Mouse (Mus musculus) urinary bladder, postnatal 14 days (tissue): ENCODE data around the gene Fignl1.

Source experiments
- DNase-seq: peaks from one replicate; pipeline ENCODE4 v3.0.0; 2021; ENCODE audit warnings: low spot score

Fignl1 gene

DNA sequence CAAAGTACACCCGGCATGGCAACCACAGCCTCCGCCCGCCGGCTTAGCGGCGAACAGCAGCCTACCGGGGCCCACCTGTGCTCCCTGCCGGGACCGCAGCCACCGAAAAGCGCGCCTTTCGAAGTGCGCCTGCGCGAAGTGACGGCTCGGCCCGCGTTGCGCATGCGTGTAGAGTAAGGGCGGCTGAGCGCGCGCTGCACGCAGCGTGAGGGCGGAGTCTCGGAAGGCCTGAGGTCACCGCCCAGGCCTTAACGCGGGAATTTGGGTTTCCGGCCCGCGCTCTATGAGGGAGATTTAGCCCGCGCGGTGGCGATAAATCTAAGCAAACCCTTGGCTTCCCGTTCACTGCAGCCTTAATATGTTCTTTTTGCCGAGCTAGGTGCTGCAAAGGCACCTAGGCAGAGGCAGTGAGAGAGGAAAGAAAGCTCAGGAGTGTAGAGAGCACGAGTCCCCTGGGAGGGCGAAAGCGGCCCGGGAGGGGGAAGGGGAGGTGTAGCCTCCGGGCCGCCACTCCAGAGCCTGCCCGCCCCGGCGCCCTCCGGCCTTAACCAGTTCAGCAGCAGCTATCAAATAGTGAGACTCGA is at the start of gene Fignl1:
TSS of gene Fignl1 (minus strand) at position 143 of the 584 bp plus-strand sequence.
- DNase-seq = peak; percentile 96

DNA sequence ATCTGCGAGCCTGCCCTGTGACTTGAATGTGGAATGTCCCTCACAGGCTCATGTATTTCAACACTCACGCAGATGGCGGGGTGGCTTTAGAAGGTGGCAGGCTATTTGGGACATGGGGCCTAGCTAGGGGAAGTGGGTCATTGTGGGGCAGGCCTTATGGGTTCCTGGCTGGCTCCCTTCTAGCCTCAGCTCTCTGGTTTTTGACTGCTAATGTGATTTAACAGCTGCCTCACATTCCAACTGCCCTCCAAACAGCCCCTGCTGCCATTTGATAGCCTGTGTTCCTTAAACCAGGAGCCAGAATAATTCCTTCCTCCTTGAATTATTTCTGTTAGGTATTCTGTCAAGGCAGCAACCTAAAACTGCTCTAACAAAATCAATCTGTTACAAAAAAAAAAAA is 48.2 kb upstream of the Fignl1 start:
- DNase-seq = no peak

DNA sequence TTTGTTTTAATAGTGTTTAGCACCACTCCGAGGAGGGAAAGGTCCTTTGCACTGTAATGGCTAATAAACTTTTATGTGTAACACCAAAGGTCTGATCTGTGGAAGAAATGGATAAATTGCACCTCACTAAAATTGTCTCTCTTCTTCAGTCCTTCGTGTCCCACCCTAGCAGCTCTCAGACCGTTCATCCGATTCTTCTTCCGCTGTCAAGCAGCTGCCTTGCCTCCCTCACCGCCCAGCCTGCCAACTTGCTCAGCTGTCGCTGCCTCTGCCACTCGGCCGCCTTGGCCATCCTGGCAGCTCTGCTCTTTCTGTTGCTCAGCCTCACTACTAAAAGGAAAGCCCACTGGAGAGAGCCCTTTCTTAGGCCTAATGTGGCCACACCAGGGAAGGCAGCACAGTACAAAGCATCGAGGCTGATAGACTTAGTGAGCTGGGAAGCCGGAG is 46.9 kb upstream of the Fignl1 start:
- DNase-seq = no peak

DNA sequence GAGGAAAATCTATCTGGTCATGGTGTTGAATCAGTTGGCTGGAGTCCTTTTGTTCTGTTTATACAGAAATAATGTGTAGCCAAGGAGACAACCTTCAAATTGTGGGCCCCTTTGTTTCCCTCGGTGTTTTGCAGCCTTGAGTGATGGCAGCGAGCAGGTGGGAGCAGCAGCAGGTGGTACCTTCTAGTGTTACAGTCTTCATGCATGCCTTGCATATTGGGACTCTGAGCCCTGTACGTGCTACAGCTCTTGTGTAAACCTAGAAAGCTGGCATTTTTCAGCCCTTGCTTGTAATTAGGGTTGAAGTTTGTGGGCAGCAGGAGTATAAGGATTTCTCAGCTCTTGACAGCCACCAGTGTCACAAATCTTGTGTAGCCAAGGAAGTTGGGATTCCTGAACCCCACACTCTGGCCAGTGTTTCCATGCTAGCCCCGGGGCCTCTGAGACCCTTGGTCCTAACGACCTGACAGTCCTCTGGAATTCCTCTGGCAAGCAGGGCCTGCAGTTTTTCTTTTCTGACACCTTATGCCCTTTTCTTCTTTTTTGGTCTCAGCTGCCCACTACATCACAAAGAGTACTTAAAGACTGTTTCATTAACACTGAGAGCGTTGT is 46.4 kb upstream of the Fignl1 start:
- no peak for DNase-seq

DNA sequence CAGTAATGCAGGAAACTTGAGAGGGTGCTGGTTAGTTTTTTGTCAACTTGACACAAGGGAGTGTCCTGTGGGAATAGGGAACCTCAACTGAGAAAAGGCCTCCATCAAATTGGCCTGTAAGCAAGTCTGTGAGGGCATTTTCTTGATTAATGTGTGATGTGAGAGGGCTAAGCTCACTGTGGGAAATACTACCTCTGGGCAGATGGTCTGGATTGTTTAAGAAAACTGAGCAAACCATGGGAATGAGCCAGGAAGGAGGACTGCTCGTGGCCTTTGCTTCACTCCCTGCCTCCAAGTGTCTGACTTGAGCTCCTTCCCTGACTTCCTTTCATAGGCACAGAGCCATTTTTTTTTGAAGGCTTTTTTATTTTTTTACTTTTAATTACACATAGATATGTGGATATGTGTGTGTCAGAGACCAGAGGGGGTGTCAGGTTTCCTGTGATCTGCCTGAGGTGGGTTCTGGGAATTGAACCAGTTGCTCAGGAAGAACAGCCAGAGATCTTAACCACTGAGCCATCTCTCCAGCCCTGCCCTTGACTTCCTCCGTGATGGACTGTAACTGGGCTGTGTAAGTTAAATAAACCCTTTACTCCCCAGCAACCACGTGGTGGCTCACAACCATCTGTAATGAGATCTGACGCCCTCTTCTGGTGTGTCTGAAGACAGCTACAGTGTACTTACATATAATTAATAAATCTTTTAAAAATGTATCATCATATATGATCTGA is 45.1 kb upstream of the Fignl1 start:
- DNase-seq = no peak

DNA sequence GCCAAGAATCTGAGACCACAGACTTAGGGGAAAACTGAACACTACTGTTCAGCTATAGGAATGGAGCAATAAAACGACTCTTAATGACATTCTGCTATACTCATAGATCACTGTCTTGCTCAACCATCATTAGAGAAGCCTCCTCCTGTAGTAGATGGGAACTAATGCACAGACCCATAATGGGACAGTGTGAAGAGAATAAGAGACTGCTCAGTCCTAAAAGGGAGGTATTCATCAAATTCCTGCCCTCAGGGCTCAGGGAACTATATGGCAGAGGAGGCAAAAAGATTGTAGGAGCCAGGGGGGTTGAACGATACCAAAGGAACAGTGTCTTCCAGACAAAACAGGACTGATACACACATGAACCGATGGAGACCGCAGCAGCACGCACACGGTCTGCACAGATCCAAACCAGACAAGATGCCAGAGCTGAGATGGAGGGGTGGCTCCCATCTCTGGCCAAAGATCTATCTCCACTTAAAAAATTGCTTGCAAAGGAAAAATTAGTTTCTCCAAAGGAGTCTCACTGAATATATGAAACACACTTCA is 43.3 kb upstream of the Fignl1 start:
- DNase-seq = no peak

DNA sequence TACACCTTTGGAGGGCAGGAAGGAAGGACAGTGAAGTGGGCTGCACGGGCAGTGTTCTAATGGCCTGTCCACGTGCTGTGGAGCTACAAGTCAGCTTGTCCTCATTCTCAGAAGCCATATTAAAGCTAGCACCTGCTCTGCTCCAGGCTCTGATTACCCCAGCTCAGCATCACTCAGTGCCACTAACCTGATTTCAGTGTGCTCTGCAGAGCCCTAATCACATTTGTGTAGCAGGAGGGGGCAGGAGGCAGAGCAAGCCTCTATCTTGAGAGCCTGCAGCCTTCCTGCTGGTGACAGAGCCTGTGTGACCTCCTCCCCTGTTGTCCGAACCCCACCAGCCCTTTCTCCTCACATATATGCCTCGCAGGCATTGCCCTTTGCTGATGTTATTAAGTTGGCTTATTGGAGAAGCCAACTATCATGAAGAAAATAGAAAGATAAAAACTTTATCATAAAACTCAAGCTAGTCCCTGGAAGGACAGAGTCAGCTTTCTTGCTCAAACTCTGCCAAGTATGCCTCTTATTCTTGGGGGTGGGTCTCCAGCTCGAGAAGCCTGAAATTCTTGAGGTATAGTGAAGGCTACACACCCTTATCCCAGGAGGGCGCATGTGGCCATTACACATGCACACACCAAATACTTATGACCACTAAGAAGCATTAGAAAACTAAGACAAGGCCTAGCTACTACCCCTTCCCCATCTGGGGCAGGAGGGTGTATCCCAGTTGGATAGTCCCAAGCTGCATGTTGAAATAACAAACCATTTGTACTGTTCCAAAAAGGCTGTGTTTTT is 41.9 kb upstream of the Fignl1 start:
- DNase-seq = no peak

DNA sequence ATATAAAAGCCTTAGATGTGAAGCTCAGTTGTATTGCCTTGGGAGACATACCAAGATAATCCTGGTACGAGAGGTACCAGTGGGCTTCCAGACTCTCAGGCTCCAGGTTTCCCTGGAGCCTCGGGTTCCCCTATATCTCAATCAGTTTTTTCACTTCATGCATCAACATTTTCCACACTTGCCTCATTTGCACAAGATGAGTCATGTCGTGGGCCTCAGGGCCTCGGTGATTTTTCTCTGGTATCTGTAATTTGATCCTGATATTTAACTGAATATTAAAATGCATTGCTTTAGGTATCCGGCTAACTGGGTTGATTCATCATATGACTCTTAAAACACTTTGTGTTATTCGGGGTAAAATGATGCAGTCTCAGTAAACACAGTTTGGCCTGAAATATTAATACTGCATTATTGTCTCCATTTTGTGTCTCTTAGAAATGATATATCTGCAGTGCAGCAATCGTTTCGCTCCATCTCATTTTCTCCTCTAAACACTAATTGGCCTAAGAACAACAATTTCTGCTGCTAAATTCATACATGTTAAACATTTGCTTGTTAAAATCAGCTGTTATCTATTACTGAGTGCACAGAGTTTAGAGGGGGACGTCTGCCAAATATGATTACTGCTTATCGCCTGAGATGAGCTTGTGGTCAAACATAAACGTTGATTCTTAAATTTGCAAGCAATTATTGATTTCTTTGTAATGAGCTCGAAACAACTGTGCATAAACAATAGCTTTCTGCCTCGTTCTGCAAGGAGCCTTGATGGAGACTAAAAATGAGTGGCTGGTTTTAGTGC is 41.0 kb upstream of the Fignl1 start:
- DNase-seq = no peak

DNA sequence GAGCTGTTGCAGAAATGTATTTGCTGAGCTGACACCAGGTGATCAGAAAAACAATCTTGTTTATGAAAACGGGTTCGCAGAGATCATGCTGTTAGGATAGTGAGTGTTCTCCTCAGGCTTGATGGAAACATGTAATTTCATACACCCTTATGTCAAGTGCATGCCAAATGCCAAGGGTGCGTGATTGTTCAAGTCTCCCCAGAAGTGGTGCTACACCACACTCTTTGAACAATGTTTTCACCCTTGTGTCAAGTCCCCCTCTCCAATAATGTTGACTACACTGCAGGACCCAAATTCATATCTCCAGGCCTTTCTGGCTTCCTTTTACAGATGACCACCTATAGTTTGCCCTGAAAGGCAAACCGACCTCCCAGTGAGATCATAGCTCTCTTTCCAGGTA is 39.7 kb upstream of the Fignl1 start:
- DNase-seq = no peak

DNA sequence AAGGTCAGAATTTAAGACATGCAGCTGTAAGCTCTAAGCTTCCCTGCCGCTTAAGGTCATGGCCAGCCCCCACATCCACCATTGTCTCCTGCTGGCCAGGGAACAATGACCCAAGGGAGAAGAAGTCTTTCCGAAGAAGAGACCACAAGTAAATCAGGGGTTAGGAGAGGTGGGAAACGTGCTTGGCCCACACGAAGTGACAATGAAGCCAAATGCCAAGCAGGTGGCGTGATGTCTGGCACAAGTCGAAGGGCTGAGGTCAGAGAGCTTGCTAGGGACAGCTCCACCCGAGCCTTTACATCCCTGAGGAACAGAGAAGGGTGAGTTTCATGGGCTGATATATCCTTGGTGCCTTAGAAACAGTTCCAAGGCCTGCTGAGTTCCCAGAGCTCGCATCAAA is 36.3 kb upstream of the Fignl1 start:
- DNase-seq = no peak

DNA sequence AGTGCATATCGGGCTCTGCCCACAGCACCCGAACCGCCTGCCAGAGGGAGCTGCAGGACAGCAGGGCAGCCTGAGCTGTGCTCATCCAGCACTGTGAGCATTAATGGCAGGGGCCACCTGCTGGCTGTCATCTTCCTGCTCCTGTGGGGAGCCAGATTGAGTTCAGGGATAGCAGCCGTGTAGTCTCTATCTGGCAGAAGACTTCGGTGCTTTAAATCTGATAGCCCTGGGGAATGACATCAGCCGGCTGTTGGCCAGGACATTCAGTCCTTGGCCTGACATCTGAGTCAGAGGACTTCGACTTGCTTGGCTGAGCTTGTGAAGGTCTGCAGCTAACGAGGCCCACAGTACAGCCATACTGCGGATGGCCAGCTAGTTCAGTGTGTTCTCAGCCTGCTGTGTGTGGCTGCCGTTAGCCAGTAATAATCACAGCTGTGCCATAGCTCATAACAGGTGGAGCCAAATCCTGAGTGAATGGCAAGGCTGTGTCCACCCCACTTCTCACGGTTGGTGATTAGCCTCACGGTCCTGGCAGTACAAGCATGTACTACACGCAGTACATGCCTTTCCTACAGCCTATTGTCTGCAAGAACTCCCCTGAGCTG is 35.7 kb upstream of the Fignl1 start:
- peak; percentile 89 for DNase-seq

DNA sequence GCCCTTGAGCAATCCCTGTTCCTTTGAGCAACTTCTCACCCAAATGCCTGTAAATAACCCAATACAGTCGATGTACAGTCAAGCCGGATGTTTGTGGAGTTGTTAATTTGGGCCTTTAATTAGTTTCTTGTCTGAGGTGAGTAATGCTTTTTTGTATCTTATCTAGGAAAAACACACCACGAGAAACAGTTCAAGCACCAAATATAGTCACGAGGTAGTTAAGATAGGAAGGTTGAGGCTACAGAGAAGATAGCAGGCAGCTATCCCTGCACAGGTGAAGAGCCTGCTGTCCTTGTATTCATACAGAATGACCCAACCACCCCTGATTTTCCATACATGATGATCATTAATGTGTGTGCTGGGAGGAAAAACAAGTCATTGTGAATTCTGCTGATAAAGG is 32.8 kb upstream of the Fignl1 start:
- DNase-seq = no peak

DNA sequence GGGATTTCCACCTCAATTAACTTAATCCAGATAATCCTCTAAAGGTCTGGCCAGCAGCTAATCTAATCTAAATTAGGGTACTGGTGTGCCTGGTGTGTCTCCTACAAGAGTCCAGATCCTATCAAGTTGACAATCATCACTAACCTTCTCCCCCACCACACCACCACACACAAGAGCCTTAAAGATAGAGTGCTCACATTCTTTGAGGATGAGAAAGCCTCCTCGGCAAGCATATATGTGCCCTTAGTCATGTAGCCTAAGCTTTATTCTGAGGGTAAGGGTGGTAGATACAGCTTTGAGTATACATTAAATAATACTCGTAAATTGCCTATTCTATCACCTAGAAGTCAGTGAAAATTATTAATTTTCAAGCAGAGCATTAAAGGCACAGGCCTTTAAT is 32.0 kb upstream of the Fignl1 start:
- DNase-seq = no peak

DNA sequence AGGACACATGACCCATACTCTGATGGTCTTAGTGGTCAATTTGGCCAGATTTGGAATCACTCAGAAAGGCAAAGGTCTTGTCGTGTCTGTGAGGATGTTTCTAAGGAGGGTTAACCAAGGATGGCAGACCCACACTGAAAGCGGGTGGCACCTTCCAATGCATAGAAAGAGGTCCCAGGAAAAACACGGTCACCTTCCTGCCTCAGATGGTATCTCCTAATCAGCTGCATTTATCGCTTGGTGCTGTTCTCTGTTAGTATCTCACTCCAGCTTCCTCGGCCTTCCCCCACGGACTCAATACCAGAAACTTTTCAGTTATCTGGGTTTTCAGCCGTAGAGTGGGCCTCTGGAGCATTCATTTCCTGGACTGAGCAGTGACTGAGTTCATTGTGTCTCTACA is 31.1 kb upstream of the Fignl1 start:
- no peak for DNase-seq

DNA sequence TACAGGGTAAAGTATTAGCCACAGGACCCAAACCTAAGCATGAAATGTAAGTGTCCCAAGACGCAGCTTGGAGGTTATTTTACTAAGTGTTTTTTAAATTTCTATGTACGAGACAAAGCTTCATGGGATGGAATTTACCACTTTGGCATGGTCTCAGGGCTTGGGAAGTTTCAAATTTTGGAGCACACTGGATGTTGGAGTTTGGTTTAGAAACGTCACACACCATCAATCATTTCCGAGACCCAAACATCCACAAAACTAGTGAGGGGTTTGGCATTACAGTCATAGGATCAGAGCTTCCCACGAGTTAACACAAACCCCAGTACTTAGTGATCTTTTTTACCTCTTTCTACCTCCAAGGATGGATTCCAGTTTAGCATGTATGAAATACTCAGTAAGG is 28.6 kb upstream of the Fignl1 start:
- DNase-seq = no peak

DNA sequence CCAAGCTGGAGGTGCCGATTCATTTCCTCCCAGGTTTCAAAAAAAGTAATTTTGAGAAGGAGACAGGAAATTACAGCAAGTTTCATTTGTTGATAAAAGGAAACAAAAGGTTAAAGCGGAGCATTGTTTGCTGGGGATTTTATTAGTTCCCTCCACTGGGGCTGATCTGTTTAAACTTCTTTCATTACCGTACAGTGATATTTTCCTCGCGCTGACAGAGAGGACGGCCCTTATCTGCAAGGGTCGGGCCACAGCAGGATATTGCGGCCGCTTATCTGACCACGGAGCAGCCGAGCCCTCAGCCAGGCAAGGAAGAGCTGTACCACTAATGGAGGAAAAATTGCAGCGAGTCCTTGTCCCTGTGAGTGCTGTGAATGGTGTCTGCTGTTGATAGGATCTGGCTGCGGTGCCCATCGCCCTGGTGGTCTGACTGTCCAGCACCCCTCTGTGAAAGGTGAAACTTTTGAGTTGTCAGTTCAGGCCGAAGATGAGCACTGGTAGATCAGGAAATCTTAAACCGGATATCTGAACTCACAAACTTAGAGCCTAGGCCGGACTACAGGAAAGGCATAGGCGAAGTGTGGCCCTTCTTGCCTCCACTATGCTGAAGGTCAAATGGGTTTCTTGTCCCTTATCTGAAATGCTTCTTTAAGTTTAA is 28.1 kb upstream of the Fignl1 start:
- no peak for DNase-seq

DNA sequence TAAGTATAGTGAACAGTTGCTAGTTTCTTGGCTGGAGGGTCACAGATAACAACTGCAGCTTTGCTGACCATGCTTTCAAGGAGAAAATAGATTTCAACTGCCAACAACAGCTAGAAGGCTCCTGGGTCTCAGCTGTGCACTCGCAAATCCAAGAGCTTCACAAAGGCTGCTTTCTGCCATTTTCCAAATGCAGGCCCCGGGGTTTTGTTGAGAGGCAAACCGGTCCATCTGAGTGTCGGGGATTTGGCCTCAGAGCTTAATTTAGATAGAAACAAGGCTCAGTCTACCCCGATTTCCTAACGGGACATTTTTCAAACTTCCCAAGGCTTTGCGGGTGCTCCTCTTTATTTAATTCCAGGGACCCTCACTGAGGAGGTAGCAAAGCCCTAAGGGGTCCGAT is 27.5 kb upstream of the Fignl1 start:
- DNase-seq = no peak

DNA sequence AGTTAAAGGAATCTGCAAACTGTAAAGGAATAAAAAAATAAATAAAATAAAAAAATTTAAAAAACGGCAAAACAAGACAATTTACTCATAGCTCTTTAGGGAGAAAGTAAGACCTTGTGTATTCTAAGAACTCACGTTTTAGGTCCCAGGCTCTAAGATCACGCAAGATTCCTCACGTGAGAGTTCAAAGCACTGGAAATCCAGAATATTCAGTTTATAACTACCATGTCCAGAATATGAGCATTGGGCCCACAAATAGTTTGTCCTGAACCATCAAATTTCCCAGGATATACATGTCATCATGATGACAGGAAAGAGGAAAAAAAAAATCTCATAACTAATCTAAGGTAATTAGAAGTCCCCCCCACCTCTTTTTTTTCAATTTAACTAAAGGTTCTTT is 27.0 kb upstream of the Fignl1 start:
- no peak for DNase-seq

DNA sequence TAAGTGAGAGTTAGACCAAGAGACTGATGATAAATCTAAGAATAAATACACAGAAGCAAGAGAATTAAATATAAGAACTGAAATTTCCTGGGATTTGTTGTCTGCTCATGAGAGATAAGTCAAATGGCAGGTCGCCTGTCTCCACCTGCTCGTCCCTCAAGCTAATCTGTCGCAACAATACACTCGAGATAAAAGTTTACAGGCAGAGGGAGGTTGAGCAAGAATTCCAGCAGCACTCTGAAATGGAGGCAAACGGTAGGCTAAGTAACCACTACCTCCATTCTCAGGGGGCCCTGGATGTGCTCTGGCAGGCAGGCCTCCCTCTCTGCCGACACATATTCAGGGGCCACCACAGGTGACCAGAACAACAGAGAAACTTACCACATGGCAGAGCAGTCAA is 26.6 kb upstream of the Fignl1 start:
- no peak for DNase-seq

DNA sequence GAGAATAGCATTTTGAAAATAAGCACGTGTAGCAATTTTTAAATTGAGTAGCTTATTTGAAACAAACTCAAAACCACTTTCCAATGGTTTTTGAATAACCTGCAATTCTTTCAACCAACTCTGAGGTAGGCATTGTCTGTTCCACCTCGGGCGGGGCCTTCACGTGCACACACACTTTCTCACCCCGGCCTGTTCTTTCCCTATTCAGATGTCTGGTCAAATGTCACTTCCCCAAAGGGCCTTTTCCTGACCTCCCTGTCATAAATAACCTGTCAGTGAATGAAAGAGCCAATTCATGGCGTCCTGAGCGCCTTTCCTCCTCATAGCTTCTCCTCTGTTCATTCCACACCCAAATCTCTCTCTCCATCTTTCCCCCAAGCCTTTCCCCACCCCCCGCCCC is 24.3 kb upstream of the Fignl1 start:
- no peak for DNase-seq

DNA sequence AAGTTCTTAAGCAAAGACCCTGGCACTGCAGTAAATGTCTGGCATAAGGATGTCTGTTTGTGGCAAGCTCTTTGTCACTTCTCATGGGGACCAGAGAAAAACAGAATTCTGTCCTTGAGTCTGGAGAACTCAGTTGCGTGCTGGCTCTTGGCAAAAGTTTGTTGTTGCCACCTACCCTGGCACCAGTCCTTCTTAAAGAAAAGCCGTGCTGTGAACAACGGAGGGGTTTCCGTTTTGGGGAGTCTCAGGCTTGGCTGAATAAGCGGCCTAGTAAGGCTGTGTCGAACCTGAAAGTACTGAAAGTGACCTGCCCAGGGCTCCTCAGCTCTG is 24.0 kb upstream of the Fignl1 start:
- no peak for DNase-seq
